Mouse (Mus musculus) spleen, adult 2 months (tissue): ENCODE results near the gene Triap1.

Experiments used
- CTCF ChIP-seq: fragments of 200-500 bp; IDR thresholded peaks from 2 replicates; pipeline ENCODE4 v1.5.1; 2011; ENCODE audit warnings: mild to moderate bottlenecking, inconsistent platforms; ENCODE audit not compliant: insufficient read depth, insufficient read length, insufficient replicate concordance; ENCODE audit errors: extremely low read depth
- POLR2A ChIP-seq: fragments of 200-500 bp; IDR thresholded peaks from 2 replicates; pipeline ENCODE4 v1.6.1; 2011; ENCODE audit warnings: low read depth, low read length, inconsistent platforms

DNA sequence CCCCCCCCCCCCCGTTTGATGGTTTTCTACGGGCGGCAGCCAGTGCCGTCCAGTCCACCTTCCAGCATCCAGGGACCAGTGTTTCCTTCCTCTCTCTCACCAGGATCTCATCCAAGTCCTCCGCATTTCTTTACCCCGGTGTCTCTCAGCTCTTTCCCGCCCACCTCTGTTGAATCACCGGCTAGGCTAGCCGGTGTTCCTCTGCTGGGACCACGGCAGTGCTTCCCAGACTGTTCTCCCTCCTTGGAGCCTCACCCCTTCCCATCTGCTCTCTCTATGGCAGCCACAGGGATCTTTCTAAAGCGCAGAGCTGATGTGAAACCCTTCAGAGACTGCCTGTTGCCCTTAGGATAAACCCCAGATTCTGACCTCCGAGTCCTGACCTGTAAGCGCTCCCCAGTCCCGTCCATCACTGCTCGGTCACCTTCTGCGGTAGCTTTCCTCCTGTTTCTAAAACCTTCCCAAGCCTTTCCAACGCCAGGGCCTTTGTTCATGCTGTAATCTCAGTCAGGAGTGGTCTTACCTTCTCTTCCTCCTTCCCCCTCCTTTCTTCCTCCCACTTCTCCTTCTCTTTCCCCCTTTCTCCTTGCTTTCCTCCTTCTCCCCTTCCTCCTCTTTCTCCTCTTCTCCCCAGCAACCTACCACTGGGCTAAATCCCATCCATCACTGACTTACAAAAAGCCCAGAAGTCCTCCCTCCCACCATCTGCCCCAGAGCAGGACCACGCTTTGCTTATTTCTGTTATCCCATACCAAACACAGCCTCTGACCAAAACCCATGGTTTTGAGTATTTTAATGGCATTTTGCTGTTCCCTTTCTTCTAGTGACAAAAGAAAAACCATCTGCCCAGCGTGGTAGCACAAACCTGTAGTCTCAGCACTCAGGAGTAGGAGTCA lies 22.0 kb downstream of the Triap1 start:
- no peak for TF ChIP-seq CTCF
- TF ChIP-seq POLR2A = no peak
